Mouse (Mus musculus) limb, embryonic 14.5 days (tissue): Measurements from ENCODE around the gene Col1a1. TPM values are rescaled to one million over a fixed set of nuclear protein-coding genes. Genes with fewer than 3 reads are reported as not detected.
A peak's percentile ranks its signal among the peaks of the same experiment; 100 is the strongest.

ENCODE experiments used
- ATAC-seq: fragments of 200-750 bp; cut with Nextera tagmentation; 2 replicates; pipeline ENCODE4 v1.8.0; 2017; ENCODE audit warnings: low read depth, moderate number of reproducible peaks, moderate TSS enrichment; ENCODE audit not compliant: low FRiP score
- DNase-seq: peaks from one replicate; pipeline ENCODE4 v3.0.0-alpha.2; 2015; ENCODE audit warnings: low spot score
- H3K27ac ChIP-seq: fragments of 300-500 bp; sonication (generic); replicated peaks from 2 replicates; pipeline ENCODE4 v1.5.1; 2014; ENCODE audit warnings: low read depth, mild to moderate bottlenecking, low read length, moderate library complexity, mixed read lengths
- H3K27me3 ChIP-seq: fragments of 300-500 bp; sonication (generic); 2 replicates; pipeline ENCODE4 v1.6.1; 2014; ENCODE audit warnings: low read length, mixed read lengths; ENCODE audit not compliant: control insufficient read depth, insufficient read depth
- H3K36me3 ChIP-seq: fragments of 300-500 bp; sonication (generic); 2 replicates; pipeline ENCODE4 v1.6.1; 2014; ENCODE audit warnings: mild to moderate bottlenecking, low read length, moderate library complexity, mixed read lengths; ENCODE audit not compliant: control insufficient read depth, insufficient read depth
- H3K4me1 ChIP-seq: fragments of 300-500 bp; sonication (generic); 2 replicates; pipeline ENCODE4 v1.6.1; 2014; ENCODE audit warnings: antibody characterized with exemption, low read length, mixed read lengths; ENCODE audit not compliant: control insufficient read depth, insufficient read depth
- H3K4me2 ChIP-seq: fragments of 300-500 bp; sonication (generic); replicated peaks from 2 replicates; pipeline ENCODE4 v1.6.1; 2014; ENCODE audit warnings: low read depth, mild to moderate bottlenecking, low read length, moderate library complexity; ENCODE audit not compliant: severe bottlenecking
- H3K4me3 ChIP-seq: fragments of 300-500 bp; sonication (generic); replicated peaks from 2 replicates; pipeline ENCODE4 v1.5.1; 2014; ENCODE audit warnings: low read length
- H3K9ac ChIP-seq: fragments of 300-500 bp; sonication (generic); 2 replicates; pipeline ENCODE4 v1.6.1; 2014; ENCODE audit warnings: mild to moderate bottlenecking, low read depth, low read length, moderate library complexity; ENCODE audit not compliant: severe bottlenecking
- H3K9me3 ChIP-seq: fragments of 300-500 bp; sonication (generic); 2 replicates; pipeline ENCODE4 v1.6.1; 2016; ENCODE audit warnings: low read length; ENCODE audit not compliant: control insufficient read depth
- POLR2A ChIP-seq: fragments of 200-500 bp; IDR thresholded peaks from 2 replicates; pipeline ENCODE4 v1.8.0; 2012; ENCODE audit warnings: inconsistent platforms, mild to moderate bottlenecking, moderate library complexity, borderline replicate concordance; ENCODE audit not compliant: insufficient read depth, insufficient read length; ENCODE audit errors: extremely low read depth
- WGBS: fragments of 180-500 bp; shearing (Covaris S2); extraction: QIAGEN DNeasy Blood & Tissue Kit; methylation state at CpG from one replicate; pipeline ENCODE4 v1.1.7; 2014; 5-methylcytosine and 5-hydroxymethylcytosine counted together
- polyA plus RNA-seq, 2 experiments: library from polyadenylated mRNA; depleted of rRNA in 1 of 2; stranded (reverse) in 1 of 2; unstranded in 1 of 2; fragments of >200 nt; fragmentation: Nextera tagmentation in 1 of 2; extraction: Ambion mirVana in 1 of 2; gene quantifications; 2 replicates each; pipeline versions ENCODE4 v1.2.1 to v1.2.3; 2012 to 2014

The Col1a1 gene
- polyA plus RNA-seq, 2 experiments = 1,421 to 2,873 TPM

DNA sequence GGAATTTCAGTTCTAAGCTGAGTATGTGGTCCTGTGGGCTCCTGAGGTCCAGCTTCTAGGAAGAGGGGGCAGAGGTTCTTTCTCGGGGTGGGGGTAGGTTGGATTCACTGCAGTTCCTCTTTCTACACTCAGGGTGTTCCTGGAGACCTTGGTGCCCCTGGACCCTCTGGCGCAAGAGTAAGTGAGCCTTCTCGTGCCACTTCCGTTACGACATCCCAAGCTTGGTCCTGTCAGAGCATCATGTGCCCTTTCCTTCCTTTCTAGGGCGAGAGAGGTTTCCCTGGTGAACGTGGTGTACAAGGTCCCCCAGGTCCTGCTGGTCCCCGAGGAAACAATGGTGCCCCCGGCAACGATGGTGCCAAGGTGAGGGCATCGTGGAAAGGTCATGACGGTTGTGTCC lies 9.2 kb downstream of the Col1a1 start:
- peaks cover 10% of the 10 kb centered on the region; the same call in 1 of the 2 replicates for H3K4me1 ChIP-seq
- H3K4me3 ChIP-seq = no peak overlapping the region

DNA sequence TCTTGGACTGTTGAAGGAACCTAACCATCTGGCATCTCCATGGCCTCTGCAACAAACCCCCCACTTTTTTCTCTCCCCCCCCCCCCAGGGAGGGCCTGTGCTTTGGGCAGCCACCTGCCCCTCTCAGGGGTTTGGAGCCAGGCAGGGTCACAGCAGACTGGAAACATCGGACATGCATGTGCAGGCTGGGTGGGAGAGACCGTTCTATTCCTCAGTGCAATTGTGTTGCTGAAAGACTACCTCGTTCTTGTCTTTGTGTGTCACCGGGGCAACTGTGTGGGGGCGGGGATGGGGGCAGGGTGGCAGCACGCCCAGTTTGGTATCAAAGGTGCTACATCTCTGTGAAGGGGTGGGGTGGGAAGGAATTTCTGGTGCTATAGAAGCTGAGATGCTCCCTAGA lies 16.1 kb downstream of the Col1a1 start:
- Histone ChIP-seq H3K9ac (no peak overlapping the region), H3K27me3 (no peaks in the 10 kb centered on the region), H3K4me3 (no peak overlapping the region), H3K4me2 (no peak overlapping the region), H3K9me3 (no peaks in the 10 kb centered on the region), H3K36me3 (peaks cover 59% of the 10 kb centered on the region), H3K27ac (peak overlapping the region; percentile 21; the same call in 1 of the 2 replicates), H3K4me1 (0 out of 2 replicates have a peak, but pooled peaks cover 5% of the 10 kb centered on the region)
- TF ChIP-seq POLR2A = no peak
- ATAC-seq = no peak
- 21% methylated on average over 6 of the region's 6 CpGs for WGBS
- no peak for DNase-seq

More for the DNA sequence above, 9.2 kb downstream of the Col1a1 start:
- H3K27ac ChIP-seq = peak overlapping the region; percentile 93
- DNase-seq (no peak), ATAC-seq (no peak)
- peaks cover 100% of the 10 kb centered on the region for H3K36me3 ChIP-seq
- no peak overlapping the region for H3K4me2 ChIP-seq
- H3K9ac ChIP-seq = no peak overlapping the region
- TF ChIP-seq POLR2A = no peak
- no peaks in the 10 kb centered on the region for H3K27me3 ChIP-seq
- 85% methylated on average over 12 of the region's 12 CpGs for WGBS
- no peaks in the 10 kb centered on the region for H3K9me3 ChIP-seq

DNA sequence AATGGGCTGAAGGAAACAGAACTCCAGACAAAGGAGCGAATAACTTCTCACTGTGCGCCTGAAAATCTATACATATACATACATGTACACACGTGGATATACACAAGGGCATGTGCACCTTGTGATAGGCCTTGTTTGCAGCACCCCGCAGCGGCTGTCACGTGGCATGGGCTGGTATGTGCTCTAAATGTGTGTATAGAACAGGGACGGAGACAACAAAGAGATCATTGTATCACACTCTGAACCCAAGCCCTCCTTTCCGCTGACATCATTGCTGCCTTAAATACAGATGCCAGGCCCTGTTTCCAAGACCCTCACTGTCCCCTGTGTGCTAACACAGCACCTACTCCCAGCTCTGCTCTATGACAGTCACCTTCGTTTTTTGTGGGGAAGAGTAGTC lies 19.1 kb downstream of the Col1a1 start:
- WGBS = 77% methylated on average over 9 of the region's 9 CpGs
- H3K4me2 ChIP-seq = peak overlapping the region; percentile 36
- H3K27ac ChIP-seq = peak overlapping the region; percentile 67

DNA sequence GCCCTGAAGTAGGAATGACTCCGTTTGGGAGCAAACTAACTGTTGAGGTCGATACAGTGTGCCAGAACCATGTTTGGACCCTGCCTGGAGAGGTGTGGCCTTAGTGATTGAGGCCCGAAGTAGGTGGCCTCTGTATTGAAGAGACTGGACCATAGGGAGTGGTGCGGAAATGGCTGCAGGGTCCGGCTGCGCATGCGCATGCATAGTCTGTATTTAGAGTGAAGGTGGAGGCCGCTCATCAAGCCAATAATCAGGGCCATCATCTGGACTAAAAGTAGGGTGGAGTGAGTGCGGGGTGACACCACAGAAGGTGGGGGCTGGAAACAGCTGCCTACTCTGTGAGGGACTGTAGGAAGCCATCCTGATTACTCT lies 21.7 kb downstream of the Col1a1 start:
- no peak overlapping the region for H3K27ac ChIP-seq
- no peak overlapping the region for H3K9ac ChIP-seq
- 0 out of 2 replicates have a peak overlapping the region, but pooled peaks have one; percentile 5 for H3K4me2 ChIP-seq
- no peak for ATAC-seq
- no peak overlapping the region for H3K4me3 ChIP-seq
- H3K9me3 ChIP-seq = no peaks in the 10 kb centered on the region
- 82% methylated on average over 9 of the region's 9 CpGs for WGBS
- no peak for DNase-seq
- H3K27me3 ChIP-seq = no peaks in the 10 kb centered on the region
- TF ChIP-seq POLR2A = no peak
- peaks cover 7% of the 10 kb centered on the region; the same call in 1 of the 2 replicates for H3K36me3 ChIP-seq
- peaks cover 15% of the 10 kb centered on the region for H3K4me1 ChIP-seq

More for the DNA sequence above, 19.1 kb downstream of the Col1a1 start:
- H3K27me3 ChIP-seq = no peaks in the 10 kb centered on the region
- DNase-seq (no peak), ATAC-seq (no peak)
- no peak for TF ChIP-seq POLR2A
- H3K4me1 ChIP-seq = peaks cover 15% of the 10 kb centered on the region
- peak overlapping the region; percentile 23 for H3K4me3 ChIP-seq
- 0 out of 2 replicates have a peak overlapping the region, but pooled peaks have one; percentile 18 for H3K9ac ChIP-seq
- H3K36me3 ChIP-seq = peaks cover 29% of the 10 kb centered on the region
- H3K9me3 ChIP-seq = no peaks in the 10 kb centered on the region

DNA sequence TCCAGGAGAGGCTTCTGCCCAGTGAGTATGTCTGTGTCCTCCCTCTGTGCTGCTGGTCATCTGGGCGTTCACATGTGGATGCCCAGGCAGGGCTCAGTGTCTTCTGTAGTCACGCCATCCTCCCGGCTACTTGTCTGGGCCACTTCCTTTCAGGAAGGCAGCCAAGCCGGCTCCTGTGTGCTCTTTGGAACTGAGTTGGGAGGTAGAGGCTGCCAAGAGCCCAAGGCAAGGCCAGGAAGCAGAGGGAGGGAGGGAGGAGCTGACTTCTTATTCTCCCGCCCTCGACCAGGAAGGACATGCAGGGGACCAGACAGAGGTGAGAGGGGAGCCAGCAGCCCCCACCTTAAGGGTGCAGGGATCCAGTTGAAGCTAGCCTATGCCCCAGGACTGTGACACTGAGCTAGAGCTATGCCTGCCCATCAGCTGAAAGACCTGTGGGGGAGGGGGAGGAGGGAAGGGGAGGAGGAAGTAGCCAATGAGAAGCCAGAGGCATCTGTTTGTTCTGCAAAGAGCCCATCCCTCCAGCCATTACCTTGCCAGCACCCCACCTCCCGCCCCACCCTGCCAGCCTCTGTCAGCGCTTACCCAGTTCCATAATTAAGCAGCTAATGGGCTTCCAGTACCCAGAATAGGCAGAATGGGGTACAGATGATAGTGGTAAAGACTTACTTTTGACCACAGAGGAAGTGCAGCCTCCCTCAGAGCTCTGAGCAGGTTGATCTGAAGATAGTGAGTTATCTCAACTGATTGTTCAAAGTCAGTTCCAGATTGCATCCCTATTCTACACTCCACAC lies 22.2 kb downstream of the Col1a1 start:
- no peaks in the 10 kb centered on the region for H3K9me3 ChIP-seq
- peak; percentile 71 for DNase-seq

More for the DNA sequence above, 22.2 kb downstream of the Col1a1 start:
- peak; percentile 20 for ATAC-seq
- no peak for TF ChIP-seq POLR2A
- 17% methylated on average over 8 of the region's 8 CpGs for WGBS
- peaks cover 15% of the 10 kb centered on the region for H3K4me1 ChIP-seq
- H3K27me3 ChIP-seq = no peaks in the 10 kb centered on the region
- 0 out of 2 replicates have a peak overlapping the region, but pooled peaks have one; percentile 13 for H3K27ac ChIP-seq
- H3K4me3 ChIP-seq = no peak overlapping the region
- H3K9ac ChIP-seq = no peak overlapping the region
- peaks cover under 1% of the 10 kb centered on the region; the same call in 1 of the 2 replicates for H3K36me3 ChIP-seq
- 0 out of 2 replicates have a peak overlapping the region, but pooled peaks have one; percentile 5 for H3K4me2 ChIP-seq
